Mouse (Mus musculus) brain, embryonic 14.5 days (tissue): Measurements from ENCODE around the gene Car11.

Experiments
- CTCF ChIP-seq: fragments of 200-500 bp; IDR thresholded peaks from 2 replicates; pipeline ENCODE4 v1.5.1; 2012; ENCODE audit warnings: inconsistent platforms, mild to moderate bottlenecking, moderate library complexity, borderline replicate concordance; ENCODE audit not compliant: insufficient read depth, insufficient read length; ENCODE audit errors: extremely low read depth
- POLR2A ChIP-seq: fragments of 200-500 bp; IDR thresholded peaks from 2 replicates; pipeline ENCODE4 v1.6.1; 2012; ENCODE audit warnings: mild to moderate bottlenecking, inconsistent platforms, borderline replicate concordance; ENCODE audit not compliant: poor library complexity, insufficient read depth, insufficient read length, severe bottlenecking; ENCODE audit errors: extremely low read depth

GRCm38 (mm10) chr7:45748110-45748509 is 48.5 kb downstream of the Car11 start:
- no peak for TF ChIP-seq CTCF
- TF ChIP-seq POLR2A = no peak
